Mouse (Mus musculus): Measurements from ENCODE around the gene Ficd.
"Not testable (repeated sequence)": the region's sequence is repeated elsewhere in the genome, so short reads cannot be mapped to it uniquely, and the experiment has no call there.

The Ficd gene

GRCm38 (mm10) chr5:113772450-113772895 is 36.9 kb downstream of the Ficd start, which contains the start of the genes Sart3 and Iscu:
Sart3 (minus strand) TSS chr5:113772510.
Iscu (plus strand) TSS chr5:113772748.
- in situ Hi-C loops (cut with MboI; ENCODE audit: low sequenced_read_pairs) = no loop called here

GRCm38 (mm10) chr5:113772905-113773519 is 37.4 kb downstream of the Ficd start:
- in situ Hi-C loops (cut with MboI; ENCODE audit: low sequenced_read_pairs) = no loop called here

- in situ Hi-C loops (cut with MboI; ENCODE audit: low sequenced_read_pairs) = no loop called here
Measured at GRCm38 (mm10) chr5:113773664-113774063, 38.1 kb downstream of the Ficd start.

- in situ Hi-C loops (cut with MboI; ENCODE audit: low sequenced_read_pairs) = loop anchor here (5.0 kb wide), 1 partner anchor 37 kb away; no protein-coding TSS in a partner anchor
Measured at GRCm38 (mm10) chr5:113775585-113775984, 40.0 kb downstream of the Ficd start.

GRCm38 (mm10) chr5:113776128-113776895 is 40.7 kb downstream of the Ficd start:
- in situ Hi-C loops (cut with MboI; ENCODE audit: low sequenced_read_pairs) = loop anchor here (5.0 kb wide), 1 partner anchor 36 kb away; no protein-coding TSS in a partner anchor

GRCm38 (mm10) chr5:113776896-113777226 is 41.3 kb downstream of the Ficd start:
- in situ Hi-C loops (cut with MboI; ENCODE audit: low sequenced_read_pairs) = loop anchor here (5.0 kb wide), 1 partner anchor 35 kb away; no protein-coding TSS in a partner anchor

GRCm38 (mm10) chr5:113777728-113778127 is 42.1 kb downstream of the Ficd start:
- in situ Hi-C loops (cut with MboI; ENCODE audit: low sequenced_read_pairs) = loop anchor here (5.0 kb wide), 1 partner anchor 35 kb away; no protein-coding TSS in a partner anchor

- in situ Hi-C loops (cut with MboI; ENCODE audit: low sequenced_read_pairs) = loop anchor here (5.0 kb wide), 1 partner anchor 33 kb away; no protein-coding TSS in a partner anchor
Measured at GRCm38 (mm10) chr5:113779569-113779968, 44.0 kb downstream of the Ficd start.

- in situ Hi-C loops (cut with MboI; ENCODE audit: low sequenced_read_pairs) = no loop called here
Measured at GRCm38 (mm10) chr5:113780082-113780752, 44.6 kb downstream of the Ficd start.

GRCm38 (mm10) chr5:113780763-113781162 is 45.2 kb downstream of the Ficd start:
- in situ Hi-C loops (cut with MboI; ENCODE audit: low sequenced_read_pairs) = no loop called here

GRCm38 (mm10) chr5:113781254-113781653 is 45.7 kb downstream of the Ficd start:
- in situ Hi-C loops (cut with MboI; ENCODE audit: low sequenced_read_pairs) = no loop called here

GRCm38 (mm10) chr5:113781875-113782274 is 46.3 kb downstream of the Ficd start:
- in situ Hi-C loops (cut with MboI; ENCODE audit: low sequenced_read_pairs) = no loop called here

- in situ Hi-C loops (cut with MboI; ENCODE audit: low sequenced_read_pairs) = no loop called here
Measured at GRCm38 (mm10) chr5:113782624-113783023, 47.0 kb downstream of the Ficd start.

GRCm38 (mm10) chr5:113783581-113784001 is 48.0 kb downstream of the Ficd start:
- in situ Hi-C loops (cut with MboI; ENCODE audit: low sequenced_read_pairs) = no loop called here

- in situ Hi-C loops (cut with MboI; ENCODE audit: low sequenced_read_pairs) = not testable (repeated sequence)
Measured at GRCm38 (mm10) chr5:113784104-113784503, 48.5 kb downstream of the Ficd start.

- in situ Hi-C loops (cut with MboI; ENCODE audit: low sequenced_read_pairs) = no loop called here
Measured at GRCm38 (mm10) chr5:113786985-113787384, 51.4 kb downstream of the Ficd start.

- in situ Hi-C loops (cut with MboI; ENCODE audit: low sequenced_read_pairs) = no loop called here
Measured at GRCm38 (mm10) chr5:113788645-113789044, 53.0 kb downstream of the Ficd start.

GRCm38 (mm10) chr5:113789075-113789788 is 53.6 kb downstream of the Ficd start:
- in situ Hi-C loops (cut with MboI; ENCODE audit: low sequenced_read_pairs) = no loop called here

Data from CH12F3 (cell line).